Mouse (Mus musculus) myocyte (in vitro differentiated cells): ENCODE measurements around the gene Rhoq. TPM values are rescaled to one million over a fixed set of nuclear protein-coding genes. Genes with fewer than 3 reads are reported as not detected.

Experiments
- H3K27me3 ChIP-seq: one replicate; pipeline ENCODE4 v1.6.1; 2011; ENCODE audit not compliant: control insufficient read depth, insufficient read depth, insufficient read length
- H3K36me3 ChIP-seq: one replicate; pipeline ENCODE4 v1.6.1; 2011; ENCODE audit not compliant: control insufficient read depth, insufficient read depth
- H3K4me2 ChIP-seq: one replicate; pipeline ENCODE4 v1.6.1; 2011; ENCODE audit warnings: low read depth, control low read depth
- H3K4me3 ChIP-seq: one replicate; pipeline ENCODE4 v1.5.1; 2011; ENCODE audit warnings: mild to moderate bottlenecking, control low read depth, moderate library complexity
- H3K79me2 ChIP-seq: one replicate; pipeline ENCODE4 v1.6.1; 2011; ENCODE audit not compliant: control insufficient read depth, insufficient read depth
- H3ac ChIP-seq: one replicate; pipeline ENCODE4 v1.6.1; 2011; ENCODE audit not compliant: control insufficient read depth, insufficient read length
- CEBPB ChIP-seq: IDR thresholded peaks from 2 replicates; pipeline ENCODE4 v1.6.1; 2011; ENCODE audit warnings: mild to moderate bottlenecking, moderate library complexity; ENCODE audit not compliant: poor library complexity, insufficient read depth, severe bottlenecking
- E2F4 ChIP-seq: IDR thresholded peaks from one replicate; pipeline ENCODE4 v1.6.1; 2011; ENCODE audit warnings: mild to moderate bottlenecking, control low read depth, moderate library complexity; ENCODE audit not compliant: insufficient read depth
- MAX ChIP-seq: IDR thresholded peaks from one replicate; pipeline ENCODE4 v1.6.1; 2011; ENCODE audit warnings: low read depth, mild to moderate bottlenecking, control low read depth
- MYOD1 ChIP-seq, 3 experiments: IDR thresholded peaks; one replicate each; pipeline ENCODE4 v1.6.1; 2011; ENCODE audit warnings: control low read depth in 2 of 3, low read depth in 2 of 3, mild to moderate bottlenecking in 2 of 3, moderate library complexity in 1 of 3; ENCODE audit not compliant: insufficient read length in 2 of 3, control insufficient read depth in 1 of 3
- MYOG ChIP-seq, 3 experiments: IDR thresholded peaks; one replicate each; pipeline ENCODE4 v1.6.1; 2011; ENCODE audit warnings: control low read depth in 2 of 3, low read depth in 2 of 3, mild to moderate bottlenecking in 2 of 3; ENCODE audit not compliant: insufficient read length in 2 of 3, control insufficient read depth in 1 of 3, insufficient read depth in 1 of 3
- POLR2A ChIP-seq: IDR thresholded peaks from one replicate; pipeline ENCODE4 v1.6.1; 2011; ENCODE audit warnings: low read depth, mild to moderate bottlenecking, control low read depth, moderate library complexity; ENCODE audit not compliant: insufficient read length
- POLR2AphosphoS2 ChIP-seq: IDR thresholded peaks from one replicate; pipeline ENCODE4 v1.6.1; 2011; ENCODE audit warnings: low read depth, control low read depth; ENCODE audit not compliant: insufficient read length
- REST ChIP-seq: IDR thresholded peaks from one replicate; pipeline ENCODE4 v1.6.1; 2011; ENCODE audit warnings: mild to moderate bottlenecking, control low read depth, moderate library complexity; ENCODE audit not compliant: insufficient read depth, insufficient read length
- SRF ChIP-seq: IDR thresholded peaks from one replicate; pipeline ENCODE4 v1.6.1; 2011; ENCODE audit warnings: low read depth; ENCODE audit not compliant: control insufficient read depth, insufficient read length
- TCF12 ChIP-seq: IDR thresholded peaks from one replicate; pipeline ENCODE4 v1.6.1; 2011; ENCODE audit warnings: mild to moderate bottlenecking, control low read depth; ENCODE audit not compliant: poor library complexity, insufficient read depth, severe bottlenecking
- TCF3 ChIP-seq: IDR thresholded peaks from one replicate; pipeline ENCODE4 v1.6.1; 2011; ENCODE audit warnings: low read depth, control low read depth; ENCODE audit not compliant: insufficient read length
- USF1 ChIP-seq: IDR thresholded peaks from one replicate; pipeline ENCODE4 v1.6.1; 2011; ENCODE audit warnings: low read depth, mild to moderate bottlenecking, control low read depth, moderate library complexity
- polyA plus RNA-seq: library from polyadenylated mRNA; unstranded; fragments of >200 nt; fragmentation: generic; extraction: Trizol; gene quantifications from one replicate; pipeline ENCODE4 v1.2.1, GENCODE M21; 2012; ENCODE audit warnings: missing spikeins

Rhoq gene
- polyA plus RNA-seq = 60.0 TPM

- peak within 1 kb of the TSS; percentile 62 for H3ac ChIP-seq
- no peaks in the 10 kb centered on the region for H3K27me3 ChIP-seq
- peak within 1 kb of the TSS; percentile 93 for H3K4me2 ChIP-seq
- TF ChIP-seq SRF = no peak
- TF ChIP-seq CEBPB = no peak
- TF ChIP-seq REST = no peak
- TF ChIP-seq MYOG (IDR thresholded peaks at IDR 0.05; ENCODE audit: control insufficient read depth in 1 of 3, insufficient read depth in 1 of 3, insufficient read length in 2 of 3, low read depth in 2 of 3) = no peak
- TF ChIP-seq MYOD1 (IDR thresholded peaks at IDR 0.05; ENCODE audit: control insufficient read depth in 1 of 3, insufficient read length in 2 of 3, low read depth in 2 of 3) = no peak
- TF ChIP-seq POLR2A = peak; percentile 78
- no peak for TF ChIP-seq POLR2AphosphoS2
- TF ChIP-seq USF1 = no peak
- TF ChIP-seq E2F4 = peak; percentile 6
- no peak for TF ChIP-seq TCF12
- no peak for TF ChIP-seq TCF3
- TF ChIP-seq MAX = no peak
- H3K4me3 ChIP-seq = peak within 1 kb of the TSS; percentile 94
- H3K36me3 ChIP-seq = peaks cover 5% of the 10 kb centered on the region
- peaks cover 42% of the 10 kb centered on the region for H3K79me2 ChIP-seq
These were observed at the start of gene Rhoq for GRCm38 (mm10) chr17:86962894-86963585. Rhoq (plus strand) TSS chr17:86963082.

- Histone ChIP-seq H3K36me3 (no peaks in the 10 kb centered on the region), H3K4me2 (no peak overlapping the region), H3K4me3 (no peak overlapping the region), H3K27me3 (no peaks in the 10 kb centered on the region), H3ac (no peak overlapping the region), H3K79me2 (no peaks in the 10 kb centered on the region)
- TF ChIP-seq E2F4 = no peak
- no peak for TF ChIP-seq TCF3
- no peak for TF ChIP-seq REST
- TF ChIP-seq MYOG (IDR thresholded peaks at IDR 0.05; ENCODE audit: control insufficient read depth in 1 of 3, insufficient read depth in 1 of 3, insufficient read length in 2 of 3, low read depth in 2 of 3) = no peak
- TF ChIP-seq USF1 = no peak
- TF ChIP-seq MAX = no peak
- TF ChIP-seq MYOD1 (IDR thresholded peaks at IDR 0.05; ENCODE audit: control insufficient read depth in 1 of 3, insufficient read length in 2 of 3, low read depth in 2 of 3) = no peak
- TF ChIP-seq POLR2A = no peak
- TF ChIP-seq POLR2AphosphoS2 = no peak
- no peak for TF ChIP-seq TCF12
These were observed 47.3 kb upstream of the Rhoq start for GRCm38 (mm10) chr17:86915540-86915939.

DNA sequence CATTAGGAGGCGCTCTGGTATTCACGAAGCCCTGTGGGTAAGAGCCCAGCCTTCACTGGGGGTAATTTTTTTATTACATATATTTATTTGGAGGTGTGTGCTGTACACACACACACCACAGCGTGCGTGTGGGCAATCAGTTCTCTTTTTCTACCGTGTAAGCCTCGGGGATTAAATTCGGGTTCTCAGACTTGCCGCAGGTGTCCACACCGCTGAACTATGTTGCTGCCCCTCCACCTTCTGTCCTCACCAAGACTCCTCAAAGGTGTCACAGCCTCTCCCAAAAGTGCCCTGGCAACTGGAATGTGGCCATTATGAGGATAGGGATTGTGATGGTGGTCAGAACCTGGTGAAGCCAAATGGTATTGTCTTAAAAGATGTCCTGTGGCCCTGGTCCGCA, 45.8 kb upstream of the Rhoq start, which contains the start of gene Tmem247:
Gene Tmem247 (plus strand): TSS at position 301 of the 400 bp plus-strand sequence.
- no peaks in the 10 kb centered on the region for H3K79me2 ChIP-seq
- H3K4me2 ChIP-seq = no peak within 1 kb of the TSS
- H3ac ChIP-seq = no peak within 1 kb of the TSS
- TF ChIP-seq TCF3 = no peak
- TF ChIP-seq CEBPB = no peak
- no peak for TF ChIP-seq TCF12
- no peak for TF ChIP-seq POLR2A
- TF ChIP-seq MAX = no peak
- no peak for TF ChIP-seq E2F4
- TF ChIP-seq USF1 = no peak
- no peak for TF ChIP-seq SRF
- TF ChIP-seq POLR2AphosphoS2 = no peak
- TF ChIP-seq MYOD1 (IDR thresholded peaks at IDR 0.05; ENCODE audit: control insufficient read depth in 1 of 3, insufficient read length in 2 of 3, low read depth in 2 of 3) = no peak
- no peak for TF ChIP-seq REST
- TF ChIP-seq MYOG (IDR thresholded peaks at IDR 0.05; ENCODE audit: control insufficient read depth in 1 of 3, insufficient read depth in 1 of 3, insufficient read length in 2 of 3, low read depth in 2 of 3) = no peak
- no peaks in the 10 kb centered on the region for H3K27me3 ChIP-seq
- H3K36me3 ChIP-seq = no peaks in the 10 kb centered on the region
- no peak within 1 kb of the TSS for H3K4me3 ChIP-seq

DNA sequence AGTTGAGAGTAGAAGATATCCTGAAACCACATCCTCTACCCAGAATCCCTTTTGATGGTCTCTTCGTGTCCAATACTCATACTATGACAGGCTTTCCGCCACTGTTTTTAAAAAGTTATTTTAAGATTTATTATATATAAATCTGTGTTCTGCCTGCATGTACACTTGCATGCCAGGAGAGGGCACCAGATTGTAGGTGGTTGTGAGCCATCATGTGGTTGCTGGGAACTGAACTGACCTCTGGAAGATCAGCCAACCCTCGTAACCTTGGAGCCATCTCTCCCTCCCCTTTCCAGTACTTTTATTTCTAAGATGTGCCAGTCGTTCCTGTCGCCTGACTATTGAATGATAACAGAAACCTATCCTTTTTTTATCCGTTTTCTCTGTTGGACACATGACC, 44.1 kb upstream of the Rhoq start:
- Histone ChIP-seq H3K4me3 (no peak overlapping the region), H3K4me2 (no peak overlapping the region), H3K79me2 (no peaks in the 10 kb centered on the region), H3K27me3 (no peaks in the 10 kb centered on the region), H3ac (no peak overlapping the region), H3K36me3 (no peaks in the 10 kb centered on the region)
- no peak for TF ChIP-seq MAX
- no peak for TF ChIP-seq MYOG (IDR thresholded peaks at IDR 0.05; ENCODE audit: control insufficient read depth in 1 of 3, insufficient read depth in 1 of 3, insufficient read length in 2 of 3, low read depth in 2 of 3)
- no peak for TF ChIP-seq MYOD1 (IDR thresholded peaks at IDR 0.05; ENCODE audit: control insufficient read depth in 1 of 3, insufficient read length in 2 of 3, low read depth in 2 of 3)

DNA sequence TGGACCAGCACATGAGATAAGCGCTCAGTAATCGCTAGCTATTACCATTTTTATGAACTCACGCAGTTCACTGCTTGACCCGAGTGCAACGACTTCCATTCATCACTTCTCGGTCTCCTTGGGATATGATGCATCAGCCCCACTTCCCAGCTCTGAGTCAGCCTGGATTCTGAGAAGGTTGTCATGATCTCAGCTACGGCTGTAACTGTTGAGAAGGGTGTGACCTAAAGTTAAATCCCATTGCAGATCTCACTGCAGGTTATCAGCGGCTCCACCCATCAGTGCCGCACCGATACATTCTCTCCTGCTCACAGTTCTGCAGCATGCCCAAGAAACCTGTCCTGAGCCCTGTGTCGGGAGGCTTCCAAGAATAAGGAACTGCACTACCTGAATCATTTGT, 43.2 kb upstream of the Rhoq start:
- Histone ChIP-seq H3K36me3 (no peaks in the 10 kb centered on the region), H3ac (no peak overlapping the region), H3K27me3 (peaks cover 3% of the 10 kb centered on the region), H3K79me2 (no peaks in the 10 kb centered on the region), H3K4me3 (no peak overlapping the region), H3K4me2 (no peak overlapping the region)
- no peak for TF ChIP-seq REST
- TF ChIP-seq SRF = no peak
- TF ChIP-seq POLR2A = no peak
- TF ChIP-seq MYOG (IDR thresholded peaks at IDR 0.05; ENCODE audit: control insufficient read depth in 1 of 3, insufficient read depth in 1 of 3, insufficient read length in 2 of 3, low read depth in 2 of 3) = no peak
- no peak for TF ChIP-seq TCF3
